Mouse (Mus musculus): Measurements from ENCODE around the gene Nol4l. TPM values are rescaled to one million over a fixed set of nuclear protein-coding genes. Genes with fewer than 3 reads are reported as not detected.

The Nol4l gene
- total RNA-seq, 2 experiments from 2014 or later = 0.94 to 1.0 TPM

- DNase-seq = no peak
- intact Hi-C loops (cut with DNase I) = loop anchor here (10.0 kb wide), 1 partner anchor 1492 kb away; no protein-coding TSS in a partner anchor
Measured at GRCm38 (mm10) chr2:153446476-153446875, 83.3 kb downstream of the Nol4l start.

GRCm38 (mm10) chr2:153446017-153446408, 83.8 kb downstream of the Nol4l start:
- DNase-seq = no peak
- intact Hi-C loops (cut with DNase I) = loop anchor here (10.0 kb wide), 1 partner anchor 1491 kb away; no protein-coding TSS in a partner anchor

DNA sequence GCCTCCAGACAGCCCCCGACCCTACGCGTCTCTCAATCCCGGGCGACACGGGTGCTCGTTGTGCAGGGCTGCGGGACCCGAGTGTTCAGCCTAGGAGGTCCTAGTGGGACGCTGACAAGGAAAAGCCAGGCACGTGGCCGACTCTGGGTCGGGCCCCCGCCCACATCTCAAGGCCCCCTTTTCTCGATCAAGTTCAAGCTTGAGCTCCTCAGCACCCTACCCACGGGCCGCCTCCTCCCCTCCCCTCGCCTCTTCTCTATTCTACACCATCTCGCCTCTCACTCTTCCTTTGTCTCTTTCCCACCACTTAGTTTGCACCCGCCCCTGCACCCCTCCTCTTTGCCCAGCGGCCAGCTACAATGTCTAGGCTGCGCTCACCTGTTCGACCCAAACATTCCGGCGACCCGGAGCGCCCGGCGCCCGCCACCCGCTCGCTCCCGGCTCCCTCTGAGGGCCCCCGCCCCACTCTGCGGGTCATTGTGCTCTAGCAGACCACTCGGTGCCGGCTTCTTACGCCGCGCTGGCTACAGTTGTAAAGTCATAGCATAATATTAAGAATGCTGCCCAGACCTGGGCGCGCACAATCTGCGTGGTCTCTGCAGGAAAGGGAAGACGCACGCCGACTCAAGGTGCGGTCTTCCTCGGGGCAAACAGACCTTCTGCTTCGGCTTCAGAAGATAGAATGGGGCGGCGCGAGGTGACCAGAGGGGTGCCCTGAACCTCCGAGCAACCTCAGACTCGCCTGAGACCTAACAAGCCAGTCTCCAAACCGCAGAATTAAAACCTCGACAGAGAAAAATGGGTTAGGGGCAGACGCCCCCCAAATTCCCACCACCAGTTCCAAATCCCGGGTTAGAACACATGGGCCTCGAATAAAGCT, 84.4 kb downstream of the Nol4l start:
- intact Hi-C loops (cut with DNase I) = loop anchor here (10.0 kb wide), 1 partner anchor 1491 kb away; no protein-coding TSS in a partner anchor
- no peak for DNase-seq

- intact Hi-C loops (cut with DNase I) = loop anchor here (10.0 kb wide), 1 partner anchor 1490 kb away; no protein-coding TSS in a partner anchor
Measured at GRCm38 (mm10) chr2:153444254-153445136, 85.3 kb downstream of the Nol4l start.

GRCm38 (mm10) chr2:153443434-153444240, 86.1 kb downstream of the Nol4l start:
- peak in 1 of 2 experiments; percentile 31 for DNase-seq
- intact Hi-C loops (cut with DNase I) = loop anchor here (10.0 kb wide), 1 partner anchor 1489 kb away; no protein-coding TSS in a partner anchor

More at GRCm38 (mm10) chr2:153444254-153445136, 85.3 kb downstream of the Nol4l start:
- DNase-seq = peak; percentile 52 to 56

DNA sequence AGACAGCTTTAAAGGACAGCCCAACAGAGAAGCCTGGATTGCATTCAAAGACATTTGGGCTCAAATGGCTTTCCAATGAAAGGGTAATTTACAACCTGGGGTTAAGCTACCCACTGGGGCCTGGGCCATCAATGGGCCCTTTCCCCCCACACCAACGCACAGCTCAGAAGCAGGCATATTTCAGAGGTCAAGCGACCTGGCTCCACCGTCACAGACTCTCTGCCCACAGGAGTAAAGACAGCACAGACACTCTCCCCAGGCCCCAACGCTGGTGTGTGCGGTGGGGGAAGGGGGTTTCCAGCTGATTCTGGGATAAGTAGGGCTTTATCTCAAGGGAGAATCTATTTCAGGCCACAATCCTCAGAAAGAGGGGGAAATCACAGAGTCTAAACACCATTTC, 87.1 kb downstream of the Nol4l start:
- intact Hi-C loops (cut with DNase I) = loop anchor here (10.0 kb wide), 1 partner anchor 1488 kb away; no protein-coding TSS in a partner anchor
- DNase-seq = no peak

DNA sequence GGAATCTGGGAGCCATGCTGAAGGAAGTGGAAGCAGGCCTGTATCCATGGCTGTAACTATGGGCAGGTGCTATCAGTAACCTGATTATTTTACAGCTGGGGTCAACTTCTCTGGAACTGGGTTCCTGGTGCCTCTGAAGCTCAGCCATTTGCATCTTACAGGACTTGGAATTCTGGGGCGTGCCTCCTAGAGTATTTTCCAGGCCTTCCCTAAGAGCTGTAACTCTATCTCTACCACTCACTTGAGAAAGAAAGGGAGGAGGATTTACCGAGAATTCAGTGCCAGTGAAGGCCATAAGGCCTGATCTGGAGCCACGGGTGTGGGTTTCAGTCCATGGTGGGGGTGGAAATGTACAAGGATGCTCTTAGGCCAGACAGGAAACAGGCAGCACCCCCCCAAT, 88.5 kb downstream of the Nol4l start:
- intact Hi-C loops (cut with DNase I) = loop anchor here (10.0 kb wide), 1 partner anchor 1486 kb away; no protein-coding TSS in a partner anchor
- DNase-seq = no peak

GRCm38 (mm10) chr2:153440755-153441154, 89.0 kb downstream of the Nol4l start:
- no peak for DNase-seq
- intact Hi-C loops (cut with DNase I) = loop anchor here (10.0 kb wide), 1 partner anchor 1486 kb away; no protein-coding TSS in a partner anchor

GRCm38 (mm10) chr2:153437306-153437659, 92.5 kb downstream of the Nol4l start:
- intact Hi-C loops (cut with DNase I) = no loop called here
- no peak for DNase-seq

- intact Hi-C loops (cut with DNase I) = no loop called here
- no peak for DNase-seq
Measured at GRCm38 (mm10) chr2:153436641-153437305, 93.0 kb downstream of the Nol4l start.

DNA sequence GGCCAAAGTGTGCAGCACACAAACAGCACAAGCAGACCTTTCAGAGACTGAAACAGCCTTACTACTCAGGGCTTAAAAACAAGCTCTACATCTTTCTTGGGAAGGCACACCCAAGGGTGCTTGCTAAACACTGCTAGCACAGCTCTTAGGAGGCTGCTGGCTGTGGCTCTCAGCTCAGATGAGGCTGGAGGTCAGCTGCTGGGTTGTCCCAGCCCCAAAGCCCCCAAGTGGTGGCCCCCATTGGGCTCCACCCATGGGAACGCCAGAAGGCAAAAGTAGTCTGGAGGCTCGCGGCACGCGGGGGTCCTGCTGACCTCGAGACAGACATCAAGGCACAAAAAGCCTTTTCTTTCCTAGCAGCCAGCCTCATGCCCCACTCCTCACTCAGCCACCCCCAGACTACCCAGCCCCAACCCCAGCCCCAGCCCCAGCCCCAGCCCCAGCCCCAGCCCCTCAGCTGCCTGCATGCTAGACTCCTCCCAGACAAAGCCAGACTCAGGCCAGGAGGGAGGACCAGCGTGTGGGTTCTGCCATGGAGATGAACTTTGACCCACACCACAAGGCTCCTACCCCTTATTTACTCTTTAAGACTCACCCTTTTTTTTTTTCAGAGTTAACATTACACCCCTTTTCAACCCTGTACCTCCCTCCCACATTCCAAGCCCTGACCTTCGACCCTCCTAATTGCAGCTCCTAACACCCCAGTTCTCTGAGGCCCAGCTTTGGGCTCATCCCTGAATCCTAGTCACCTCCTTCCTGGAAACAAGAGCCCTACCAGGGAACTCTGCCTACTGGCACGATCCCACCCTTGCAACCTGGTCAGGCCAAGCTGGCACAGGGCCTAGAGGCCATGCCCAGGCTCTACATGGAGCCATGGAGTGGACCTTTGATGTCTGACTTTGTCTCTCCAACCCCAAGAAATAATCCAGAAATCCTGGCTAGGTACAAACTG, 94.6 kb downstream of the Nol4l start:
- peak in 1 of 2 experiments; percentile 44 for DNase-seq
- intact Hi-C loops (cut with DNase I) = no loop called here

DNA sequence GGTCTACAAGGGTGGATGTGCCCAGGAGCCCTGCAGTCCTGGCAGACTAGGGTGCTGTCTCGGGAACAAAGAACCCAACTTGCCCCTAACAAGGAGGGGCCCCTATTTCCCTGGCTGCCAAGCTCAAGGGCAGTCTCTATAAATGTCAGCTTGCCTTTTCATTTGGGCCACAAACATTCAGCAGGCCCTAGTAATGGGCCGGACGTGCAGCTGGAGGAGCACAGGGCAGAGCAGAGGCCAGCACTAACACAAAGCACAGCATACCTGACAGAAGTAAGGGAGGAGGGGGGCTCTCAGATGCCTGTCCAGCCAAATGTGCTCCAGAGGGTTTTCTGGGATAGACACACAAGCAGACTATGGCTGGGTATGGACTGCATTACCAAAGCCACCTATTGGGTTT, 95.9 kb downstream of the Nol4l start:
- intact Hi-C loops (cut with DNase I) = no loop called here
- DNase-seq = no peak

GRCm38 (mm10) chr2:153432492-153432891, 97.3 kb downstream of the Nol4l start:
- DNase-seq = no peak
- intact Hi-C loops (cut with DNase I) = no loop called here

- no peak for DNase-seq
- intact Hi-C loops (cut with DNase I) = no loop called here
Measured at GRCm38 (mm10) chr2:153430571-153430970, 99.2 kb downstream of the Nol4l start.

DNA sequence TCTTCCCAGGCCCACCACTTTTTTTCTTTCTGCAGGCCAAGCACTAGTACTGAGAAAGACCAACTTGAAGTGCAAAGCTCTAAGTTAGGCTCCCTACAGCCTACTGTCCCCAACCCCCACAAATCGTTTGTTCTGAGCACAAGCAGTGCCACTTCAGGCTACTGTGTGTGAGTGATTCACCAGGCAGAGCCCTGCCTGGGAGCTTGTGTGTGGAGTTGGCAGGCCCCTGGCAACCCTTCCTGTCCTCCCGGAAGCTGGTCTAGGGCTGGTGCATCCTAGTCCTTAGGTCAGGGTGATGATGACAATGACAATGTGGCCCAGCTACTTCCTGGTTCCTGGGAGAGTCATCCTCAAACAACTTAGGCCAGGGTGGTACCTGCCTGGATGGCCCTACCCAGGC, 101.3 kb downstream of the Nol4l start:
- intact Hi-C loops (cut with DNase I) = no loop called here
- no peak for DNase-seq

DNA sequence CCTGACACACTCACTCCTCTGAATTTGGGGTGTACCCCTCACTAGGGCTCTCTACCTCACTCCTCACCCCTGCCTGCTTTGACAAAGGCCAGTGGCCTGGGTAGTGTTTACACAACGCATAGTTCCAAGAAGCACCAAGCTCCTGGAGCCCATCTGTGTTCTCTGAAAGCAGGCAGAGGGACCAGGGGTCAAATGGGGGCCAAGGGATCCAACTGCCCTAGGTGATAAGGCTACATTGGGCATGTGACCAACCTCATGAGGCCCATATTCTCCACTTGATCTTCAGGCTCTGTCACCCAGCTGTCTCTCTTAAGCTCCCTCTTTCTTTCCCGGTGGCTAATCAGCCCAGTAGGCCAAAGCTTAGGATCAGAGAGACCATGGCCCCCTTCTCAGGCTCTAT, 102.8 kb downstream of the Nol4l start:
- intact Hi-C loops (cut with DNase I) = no loop called here
- DNase-seq = no peak

GRCm38 (mm10) chr2:153425998-153426670, 103.6 kb downstream of the Nol4l start:
- intact Hi-C loops (cut with DNase I) = no loop called here
- DNase-seq = no peak
